Mouse (Mus musculus) lung, postnatal 10 days (tissue): ENCODE results near the gene Calml3.
A peak's percentile ranks its signal among the peaks of the same experiment; 100 is the strongest.
"Not testable (repeated sequence)": the region's sequence is repeated elsewhere in the genome, so short reads cannot be mapped to it uniquely, and the experiment has no call there.

Experiments used
- DNase-seq: peaks from one replicate; pipeline ENCODE4 v3.0.0; 2021

Gene Calml3

DNA sequence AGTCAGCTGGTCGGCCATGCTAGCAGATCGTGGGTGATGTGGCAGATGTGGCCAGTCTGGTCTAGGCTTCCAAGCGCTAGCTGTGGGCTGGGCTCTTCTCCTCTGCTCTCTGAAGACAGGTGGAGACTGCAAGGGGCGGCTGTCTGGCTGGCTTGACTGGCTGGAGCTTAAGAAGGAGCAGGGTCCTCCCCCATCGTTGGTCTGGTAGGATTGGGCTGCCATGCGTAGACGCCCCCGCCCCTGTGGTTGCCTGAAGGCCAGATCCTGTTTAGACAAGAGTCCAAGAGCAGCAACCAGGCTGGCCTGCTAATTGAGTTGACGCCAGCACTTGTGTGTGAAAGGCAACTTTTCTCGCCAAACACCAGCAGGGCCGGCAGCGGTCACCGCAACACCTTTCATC is at the start of gene Calml3:
Gene Calml3 (minus strand): TSS at position 131 of the 400 bp plus-strand sequence.
- no peak for DNase-seq

DNA sequence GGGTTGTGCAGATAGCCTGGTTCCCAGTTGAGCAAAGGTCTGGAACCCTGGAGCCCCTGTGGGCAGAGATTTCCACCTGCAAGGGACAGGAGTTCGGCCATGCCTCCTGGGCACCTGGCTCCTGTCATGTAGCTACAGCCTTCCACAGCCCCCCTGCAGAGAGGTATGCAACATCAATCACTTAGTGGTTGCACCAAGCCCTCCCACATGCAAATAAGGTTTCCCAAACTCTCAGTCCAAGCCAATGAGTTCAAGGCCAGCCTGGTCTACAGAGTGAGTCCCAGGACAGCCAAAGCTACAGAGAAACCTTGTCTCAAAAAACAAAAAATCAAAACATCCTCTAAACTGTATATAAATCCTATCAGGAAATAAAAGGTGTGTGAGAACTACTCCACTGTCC is 46.2 kb upstream of the Calml3 start:
- DNase-seq = no peak

DNA sequence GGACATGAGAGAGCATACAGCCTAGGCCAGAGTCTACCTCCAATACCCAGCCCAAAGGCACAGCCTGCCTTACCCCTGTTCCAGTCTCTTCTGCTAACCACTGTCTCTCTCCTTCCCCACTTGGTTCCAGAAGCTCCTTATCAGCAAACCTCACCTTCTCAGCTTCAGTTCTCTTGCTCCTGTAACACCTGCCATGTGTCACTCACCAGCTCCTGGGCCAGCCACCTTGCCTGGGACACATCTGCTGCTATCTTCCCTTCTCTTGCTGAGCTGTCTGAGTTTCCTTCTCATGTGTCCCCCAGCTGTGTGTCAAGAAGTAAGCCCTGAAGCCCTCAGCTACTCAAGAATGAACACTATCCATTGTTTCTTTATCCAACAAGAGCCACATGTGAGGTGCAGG is 36.5 kb upstream of the Calml3 start:
- DNase-seq = not testable (repeated sequence)

- DNase-seq = not testable (repeated sequence)
These were observed 33.2 kb upstream of the Calml3 start, which contains the start of gene Calm4 for GRCm38 (mm10) chr13:3837312-3837807. Gene Calm4, plus strand, starts transcription at chr13:3837757.

GRCm38 (mm10) chr13:3833644-3834043 is 29.5 kb upstream of the Calml3 start:
- not testable (repeated sequence) for DNase-seq

GRCm38 (mm10) chr13:3832450-3832849 is 28.3 kb upstream of the Calml3 start:
- no peak for DNase-seq

- peak; percentile 14 for DNase-seq
These were observed 27.9 kb upstream of the Calml3 start for GRCm38 (mm10) chr13:3831994-3832393.

DNA sequence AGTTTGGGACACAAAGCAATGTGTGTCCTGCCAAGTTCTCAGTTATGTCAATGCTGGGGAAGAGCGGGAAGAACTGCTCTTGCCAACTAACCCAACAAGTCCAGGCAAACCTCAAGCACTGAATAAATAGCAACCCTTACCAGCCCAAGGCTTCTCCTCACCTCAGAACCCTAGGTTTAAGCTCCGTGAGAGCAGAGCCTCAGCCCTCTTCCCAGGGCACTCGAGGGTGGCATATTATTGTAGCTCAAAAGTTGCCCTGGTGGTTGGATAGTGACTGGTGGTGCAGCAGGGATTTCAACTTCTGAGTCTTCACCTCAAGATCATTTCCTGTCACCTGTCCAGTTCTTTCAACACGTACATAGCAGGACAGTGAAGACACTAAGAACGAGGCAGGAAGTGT is 27.4 kb upstream of the Calml3 start:
- DNase-seq = no peak

DNA sequence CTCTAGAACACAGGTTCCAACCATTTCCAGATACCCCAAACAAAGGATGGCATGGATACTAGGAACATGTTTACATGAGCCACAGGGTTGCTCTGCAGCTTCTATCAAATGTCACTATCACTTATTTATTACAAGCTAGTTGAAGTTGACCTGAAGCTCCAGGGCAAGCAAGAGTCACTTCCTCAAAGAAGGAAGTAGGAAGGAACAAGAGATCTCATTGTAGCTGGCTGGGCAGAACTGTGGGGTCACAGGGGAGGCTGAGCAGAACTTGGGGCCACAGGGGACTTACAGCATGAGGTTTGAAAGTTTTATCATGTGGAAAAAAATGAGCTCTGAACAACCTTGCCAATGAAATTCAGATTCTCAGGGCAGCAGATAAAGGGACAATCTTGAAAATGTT is 21.6 kb upstream of the Calml3 start:
- DNase-seq = no peak

DNA sequence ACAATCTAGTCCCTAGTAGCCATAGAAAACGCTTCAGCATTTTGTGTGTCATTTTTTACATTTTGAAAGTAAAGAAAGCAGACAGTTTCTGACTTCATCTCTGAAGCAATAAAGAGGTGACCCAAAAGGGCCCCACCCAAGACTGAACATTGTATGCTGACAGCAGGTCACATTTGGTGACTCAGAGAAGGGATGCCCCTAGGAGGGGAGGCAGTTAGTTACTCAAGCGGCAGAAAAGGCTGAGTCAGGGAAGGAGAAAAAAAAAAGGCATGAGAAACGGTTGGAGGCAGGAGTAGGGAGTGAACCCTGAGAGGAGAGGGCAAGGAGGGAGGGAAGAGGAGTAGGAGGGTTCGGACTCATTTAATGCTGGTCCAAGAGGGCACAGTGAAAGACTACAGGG is 18.0 kb upstream of the Calml3 start:
- DNase-seq = no peak

- DNase-seq = no peak
These were observed 14.6 kb upstream of the Calml3 start for GRCm38 (mm10) chr13:3818740-3819076.

GRCm38 (mm10) chr13:3818012-3818739 is 14.1 kb upstream of the Calml3 start:
- no peak for DNase-seq

- no peak for DNase-seq
These were observed 3.2 kb upstream of the Calml3 start for GRCm38 (mm10) chr13:3807131-3807827.

- peak; percentile 21 for DNase-seq
These were observed 1.5 kb upstream of the Calml3 start for GRCm38 (mm10) chr13:3805638-3806037.

GRCm38 (mm10) chr13:3805132-3805531 is 1.0 kb upstream of the Calml3 start:
- peak; percentile 46 for DNase-seq

GRCm38 (mm10) chr13:3799386-3799785 is 4.7 kb downstream of the Calml3 start:
- no peak for DNase-seq

DNA sequence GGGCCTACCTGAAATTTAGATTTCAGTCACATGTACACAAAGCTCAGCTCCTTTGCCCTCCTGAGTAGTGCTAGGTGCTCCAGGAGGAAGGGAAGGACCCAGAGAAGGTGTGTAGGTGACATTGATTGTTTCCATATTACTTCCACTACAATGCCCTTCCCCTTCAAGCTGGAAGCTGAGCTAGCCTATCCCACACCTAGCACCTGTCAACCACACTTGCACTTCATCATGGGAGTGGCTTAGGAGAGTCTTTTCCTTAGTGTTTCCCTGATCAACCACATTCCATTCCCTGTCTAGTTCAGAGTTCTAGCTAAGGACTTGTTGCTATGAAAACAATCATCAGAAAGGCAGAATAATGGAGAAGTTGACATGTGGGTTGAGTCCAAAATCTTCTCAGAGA is 5.4 kb downstream of the Calml3 start:
- no peak for DNase-seq

GRCm38 (mm10) chr13:3796649-3797048 is 7.5 kb downstream of the Calml3 start:
- peak; percentile 33 for DNase-seq

GRCm38 (mm10) chr13:3789531-3789930 is 14.6 kb downstream of the Calml3 start:
- no peak for DNase-seq

- no peak for DNase-seq
These were observed 15.5 kb downstream of the Calml3 start for GRCm38 (mm10) chr13:3788588-3788987.

GRCm38 (mm10) chr13:3787644-3788043 is 16.5 kb downstream of the Calml3 start:
- no peak for DNase-seq

- no peak for DNase-seq
These were observed 17.0 kb downstream of the Calml3 start for GRCm38 (mm10) chr13:3787102-3787501.

GRCm38 (mm10) chr13:3783621-3784020 is 20.5 kb downstream of the Calml3 start:
- DNase-seq = no peak

DNA sequence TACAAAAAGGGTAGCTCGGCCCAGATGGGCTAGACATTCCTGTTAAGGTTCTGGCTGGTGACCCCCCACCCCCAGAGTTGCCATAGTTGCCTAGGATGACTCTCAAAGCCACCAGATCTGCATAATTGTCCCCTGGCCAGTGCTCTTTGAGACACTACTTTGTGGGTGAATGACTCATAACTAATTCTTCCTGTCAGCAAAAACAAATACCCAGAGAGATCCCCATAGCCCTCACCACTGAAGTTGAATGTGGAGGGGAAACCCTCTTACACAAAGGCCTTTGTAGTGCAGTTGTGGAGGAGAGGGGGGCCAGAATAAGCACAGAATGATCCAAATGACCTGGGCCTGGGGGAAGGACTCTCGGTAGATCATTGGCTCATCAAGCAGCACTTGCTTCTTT is 21.6 kb downstream of the Calml3 start:
- peak; percentile 22 for DNase-seq
